Mouse (Mus musculus) adrenal gland, postnatal 10 days (tissue): ENCODE measurements around the gene Krr1. TPM values are rescaled to one million over a fixed set of nuclear protein-coding genes. Genes with fewer than 3 reads are reported as not detected.
"Not testable (repeated sequence)": the region's sequence is repeated elsewhere in the genome, so short reads cannot be mapped to it uniquely, and the experiment has no call there.

ENCODE experiments used
- DNase-seq: peaks from one replicate; pipeline ENCODE4 v3.0.0; 2021; ENCODE audit warnings: mixed read lengths
- total RNA-seq, 2 experiments: library from RNA; stranded (reverse); gene quantifications; 2 replicates each; pipeline ENCODE4 v1.2.3; 2021

Gene Krr1
- total RNA-seq, 2 experiments from 2014 or later = 27.6 to 28.6 TPM

DNA sequence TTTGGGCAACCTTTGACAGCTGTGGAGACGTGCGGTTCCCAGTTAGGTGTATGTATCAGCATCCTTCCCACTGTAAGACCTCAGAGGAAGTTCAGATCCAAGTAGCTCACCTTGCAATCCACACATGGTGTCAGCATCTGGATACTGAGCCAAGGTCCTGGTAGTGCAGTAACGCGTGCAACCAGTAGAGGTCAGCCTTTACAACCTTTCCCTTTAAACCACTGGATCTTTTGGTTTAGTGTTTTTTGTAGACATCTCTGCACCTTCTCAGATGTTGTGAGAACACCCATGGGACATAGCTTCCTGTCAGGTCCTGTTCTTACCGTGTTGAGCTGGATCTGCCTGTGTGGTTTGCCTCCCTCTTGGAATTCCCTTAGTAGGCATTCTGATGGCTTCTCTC lies 5.1 kb downstream of the Krr1 start:
- DNase-seq = peak; percentile 63

DNA sequence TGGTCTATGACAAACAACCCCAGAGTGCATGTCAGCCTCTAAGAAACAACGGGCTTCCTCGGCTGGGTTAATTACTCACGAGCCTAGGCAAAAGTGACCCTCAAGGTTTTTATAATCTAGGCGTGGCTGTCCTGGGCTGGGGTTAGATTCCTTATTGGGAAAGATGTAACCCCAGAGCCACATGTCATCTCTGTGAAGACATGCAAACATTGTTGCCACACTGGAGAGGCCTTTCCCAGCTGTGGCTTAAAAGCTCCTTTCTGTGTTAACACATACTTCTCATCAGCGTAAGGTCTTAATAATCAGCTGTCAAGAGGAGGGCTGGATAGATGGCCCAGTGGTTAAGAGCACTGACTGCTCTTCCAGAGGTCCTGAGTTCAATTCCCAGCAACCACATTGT lies 10.6 kb downstream of the Krr1 start:
- no peak for DNase-seq

DNA sequence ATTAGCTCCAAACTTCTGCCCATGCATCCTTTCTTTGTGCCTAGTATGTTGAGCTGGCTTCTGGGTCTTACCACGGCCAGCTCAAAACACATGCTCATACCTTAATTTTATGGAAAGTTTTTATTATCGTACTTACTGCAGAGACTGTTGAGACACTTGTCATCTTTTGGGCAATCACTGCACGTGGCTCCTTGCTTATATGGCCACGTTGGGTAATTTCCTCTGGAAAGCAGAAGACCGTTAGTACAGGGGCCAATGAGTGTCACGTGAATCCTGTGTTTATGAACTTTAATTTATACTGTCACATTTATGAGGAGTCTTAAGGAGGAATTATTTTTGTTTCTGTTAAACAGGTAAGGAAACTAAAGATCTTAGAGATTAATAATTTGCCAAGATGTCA lies 14.0 kb downstream of the Krr1 start:
- DNase-seq = no peak

DNA sequence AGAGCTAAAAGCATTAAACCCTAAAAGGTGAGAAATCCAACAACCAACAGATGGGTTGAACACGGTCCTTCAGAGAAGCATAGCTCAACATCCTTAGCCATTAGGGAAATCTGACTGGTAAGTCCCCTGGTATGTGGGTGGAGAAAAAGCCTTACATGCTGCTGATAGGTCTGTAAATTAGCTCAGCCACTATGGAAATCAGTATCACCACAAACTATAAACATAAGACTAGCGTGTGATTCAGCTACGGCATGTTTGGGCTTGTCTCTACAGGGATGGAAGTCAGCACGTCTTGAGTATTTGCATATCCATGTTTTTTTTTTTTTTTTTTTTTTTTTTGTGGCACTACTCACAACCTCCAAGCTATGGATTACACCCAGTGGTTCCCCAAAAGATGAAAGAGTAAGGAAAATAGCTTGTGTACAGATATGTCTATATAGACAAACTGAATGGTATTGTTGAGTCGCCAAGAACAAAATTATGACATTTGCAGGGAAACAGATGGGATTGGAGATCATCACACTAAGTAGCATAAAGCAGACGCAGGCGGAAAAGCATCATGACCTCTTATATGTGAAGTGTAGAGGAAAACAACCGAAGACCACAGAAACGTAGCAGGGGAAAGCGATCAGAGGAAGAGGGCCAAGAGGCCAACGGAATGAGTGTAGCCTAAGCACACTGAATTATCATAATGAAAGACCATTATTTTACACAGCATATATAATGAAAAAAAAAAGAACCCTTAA lies 23.5 kb downstream of the Krr1 start:
- no peak for DNase-seq

DNA sequence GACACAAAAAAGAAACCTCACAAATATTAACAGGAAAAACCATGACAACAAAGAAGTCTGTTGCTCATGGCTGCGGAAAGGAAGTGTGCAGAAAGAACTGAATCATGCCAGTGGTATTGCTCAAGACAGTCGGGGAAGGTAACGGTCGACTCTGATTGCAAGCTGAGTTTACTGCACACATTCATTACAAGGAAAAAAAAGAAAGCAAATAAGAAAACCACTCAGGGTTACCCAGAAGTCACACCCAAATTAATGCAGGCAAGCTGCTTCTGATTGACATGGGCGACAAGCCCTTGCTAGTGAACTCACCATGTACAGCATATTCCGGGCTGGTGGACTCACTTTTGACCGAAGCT lies 24.1 kb downstream of the Krr1 start:
- DNase-seq = no peak

DNA sequence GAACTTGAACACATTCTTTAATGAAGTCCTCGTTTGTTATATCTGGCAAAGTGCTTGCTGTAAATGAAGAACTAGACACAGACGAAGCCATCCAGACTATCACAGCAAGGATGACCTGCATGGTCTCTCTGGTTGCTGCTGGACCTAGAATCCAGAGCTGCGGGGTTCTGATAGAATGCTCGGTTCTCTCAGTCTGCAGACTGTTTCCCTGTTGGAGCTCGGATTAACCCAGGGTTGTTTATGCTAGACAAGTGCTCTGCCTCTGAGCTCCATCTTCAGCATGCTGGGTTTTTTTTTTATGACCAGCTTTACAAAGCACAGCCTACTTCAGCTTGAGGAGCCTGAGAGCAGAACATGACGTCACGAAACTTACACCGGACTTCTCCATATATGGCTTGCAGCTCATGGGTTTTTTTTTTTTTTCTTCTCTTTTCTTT lies 24.5 kb downstream of the Krr1 start:
- DNase-seq = no peak

DNA sequence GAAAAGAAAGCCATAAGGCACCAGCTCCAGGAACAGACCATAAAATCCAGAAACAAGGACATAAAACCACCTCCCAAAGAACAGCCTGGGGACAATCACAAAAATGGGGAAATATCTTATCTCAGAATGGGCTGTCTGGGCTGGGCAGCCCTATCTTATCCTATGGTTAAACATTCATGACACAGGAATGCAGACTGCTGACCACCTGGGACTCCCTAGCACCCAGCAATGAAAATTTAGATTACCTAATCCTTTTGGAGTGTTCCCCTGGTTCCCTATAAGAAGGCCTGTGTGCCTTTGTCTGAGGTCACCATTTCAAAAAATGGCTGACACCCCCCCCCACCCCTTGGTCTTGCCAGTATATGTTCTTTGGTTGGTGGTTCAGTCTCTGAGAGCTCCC lies 25.2 kb downstream of the Krr1 start:
- no peak for DNase-seq

DNA sequence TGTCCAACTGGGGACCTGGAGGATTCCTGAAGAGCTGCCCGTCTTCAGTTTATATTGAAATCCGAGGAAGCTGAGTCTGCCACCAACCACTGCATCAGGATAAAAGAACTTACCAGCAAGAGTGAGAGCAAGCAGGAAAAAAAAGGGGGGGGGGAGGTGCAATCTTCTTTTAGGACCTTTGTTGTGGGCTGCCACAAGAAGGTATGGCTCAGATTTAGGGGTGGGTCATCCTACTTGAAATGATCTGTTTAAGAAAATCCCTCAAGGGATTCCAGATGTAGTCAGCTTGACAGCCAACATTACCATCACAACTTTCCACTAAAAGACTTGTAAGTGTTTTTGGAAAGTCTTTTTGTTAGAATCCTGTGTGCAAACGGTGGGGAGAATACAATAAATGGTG lies 27.3 kb downstream of the Krr1 start:
- DNase-seq = no peak

DNA sequence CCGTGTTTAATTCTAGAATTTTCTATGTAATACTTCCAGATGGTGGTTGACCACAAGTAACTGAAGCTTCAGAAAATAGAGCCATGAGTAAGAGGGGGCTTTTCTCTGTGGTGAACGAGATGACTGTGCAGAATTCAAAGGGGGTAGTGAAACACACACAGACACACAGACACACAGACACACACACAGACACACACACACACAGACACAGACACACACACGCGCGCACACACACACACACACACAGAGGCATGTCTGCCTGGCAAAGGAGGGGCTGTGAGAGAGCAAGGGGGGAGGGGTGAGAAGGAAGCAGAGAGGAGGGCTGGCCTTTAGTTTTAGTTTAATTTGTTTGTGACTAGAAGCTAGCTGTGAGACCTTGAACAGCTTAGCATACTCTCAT lies 28.1 kb downstream of the Krr1 start:
- DNase-seq = no peak

DNA sequence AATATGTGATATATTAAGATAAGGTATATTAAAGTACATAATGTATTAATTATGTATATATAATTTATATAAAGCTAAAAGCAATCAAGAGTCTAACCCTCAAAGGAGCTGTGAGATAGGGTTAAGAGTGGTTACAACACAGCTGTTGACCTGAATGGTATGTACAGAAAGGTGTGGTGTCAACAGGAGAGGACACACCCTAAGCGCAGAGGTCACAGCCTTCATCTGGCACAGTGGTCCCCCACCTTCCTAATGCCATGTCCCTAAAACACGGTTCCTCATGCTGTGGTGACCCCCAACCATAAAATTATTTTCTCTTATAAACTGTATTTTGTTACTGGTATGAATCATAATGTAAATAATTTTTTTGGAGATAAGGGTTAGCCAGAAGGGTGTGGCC lies 28.9 kb downstream of the Krr1 start:
- DNase-seq = no peak

DNA sequence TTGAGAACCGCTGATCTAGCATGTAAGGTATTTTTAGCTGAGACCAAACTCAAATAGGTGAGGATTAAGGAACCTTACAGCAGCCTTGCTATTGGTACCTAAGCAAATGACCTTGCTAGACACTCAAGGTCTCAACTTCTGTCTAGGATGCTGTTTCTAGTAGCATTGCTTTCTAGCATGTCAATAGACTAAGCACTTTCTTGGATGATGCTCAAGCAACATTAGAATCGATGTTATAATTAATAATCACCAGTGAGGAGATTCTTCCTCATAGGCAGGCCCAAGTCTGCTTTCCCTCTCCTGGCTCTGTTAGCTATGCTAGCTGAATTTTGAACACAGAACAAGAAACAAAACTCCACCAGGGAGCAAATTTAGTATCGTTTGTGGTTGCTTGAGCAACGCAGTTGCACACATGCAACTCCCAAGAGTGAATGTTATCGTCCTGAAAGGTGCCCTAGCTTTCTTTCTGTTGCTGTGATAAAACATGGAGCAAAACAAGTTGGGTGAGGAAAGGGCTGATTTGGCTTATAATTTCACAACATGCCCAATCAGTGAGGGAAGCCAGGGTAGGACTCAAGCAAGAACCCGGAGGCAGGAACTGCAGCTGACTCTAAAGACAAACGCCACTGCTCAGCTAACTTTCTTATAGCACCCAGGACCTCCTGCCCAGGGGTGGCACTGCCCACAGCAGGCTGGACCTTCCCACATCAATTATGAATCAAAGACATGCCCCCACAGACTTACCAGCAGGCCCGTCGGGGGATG lies 29.5 kb downstream of the Krr1 start:
- DNase-seq = no peak

DNA sequence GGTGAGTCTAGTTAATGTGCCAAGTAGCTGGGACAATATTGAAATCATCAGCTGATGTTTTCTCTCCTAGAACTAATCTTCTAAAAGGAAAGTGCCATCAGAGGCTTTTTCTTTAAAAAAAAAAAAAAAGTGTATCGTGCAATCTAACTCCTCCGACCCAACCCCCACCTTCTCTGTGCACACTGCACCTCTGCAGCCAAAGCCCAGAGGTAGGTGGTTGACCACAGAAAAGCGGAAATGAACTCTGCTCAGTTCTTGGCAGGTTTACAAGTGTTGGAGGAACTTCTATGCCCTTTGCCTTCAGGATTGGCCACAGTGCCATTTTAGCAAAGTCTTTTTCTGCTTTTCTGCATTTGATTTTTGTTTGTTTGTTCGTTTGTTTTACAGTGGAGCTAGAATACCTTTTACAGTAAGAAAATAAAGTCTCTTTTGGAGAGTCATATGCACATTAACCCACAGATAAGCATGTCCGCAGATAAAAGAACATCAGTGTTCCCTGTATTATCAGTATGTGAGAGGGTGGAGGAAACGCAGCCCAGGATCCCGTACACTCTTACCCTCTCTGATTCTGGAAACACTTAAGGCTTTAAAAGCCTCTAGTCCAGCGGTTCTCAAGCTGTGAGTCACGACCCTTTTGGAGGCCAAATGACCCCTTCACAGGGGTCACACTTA lies 30.2 kb downstream of the Krr1 start, which contains the start of gene Glipr1:
TSS of gene Glipr1 (minus strand) at position 88 of the 672 bp plus-strand sequence.
- DNase-seq = peak; percentile 33

DNA sequence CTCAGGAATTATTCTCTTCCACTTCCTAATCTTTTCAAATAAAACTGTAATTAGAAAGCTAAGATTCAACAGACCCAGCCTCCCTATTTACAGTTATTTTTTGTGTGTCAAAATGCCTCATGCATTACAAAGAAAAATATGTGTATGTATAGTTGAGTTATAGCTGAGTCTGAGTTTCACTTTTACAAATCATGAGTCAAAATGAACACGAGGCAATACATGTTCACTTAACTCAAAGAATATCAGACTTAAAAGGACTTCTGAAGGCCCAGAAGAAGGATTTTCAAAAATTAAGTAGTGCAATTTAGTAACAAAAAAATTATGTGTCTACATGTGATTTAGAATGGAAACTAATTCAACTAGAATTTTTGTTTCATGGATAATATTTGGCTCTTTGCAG lies 37.0 kb downstream of the Krr1 start:
- not testable (repeated sequence) for DNase-seq

DNA sequence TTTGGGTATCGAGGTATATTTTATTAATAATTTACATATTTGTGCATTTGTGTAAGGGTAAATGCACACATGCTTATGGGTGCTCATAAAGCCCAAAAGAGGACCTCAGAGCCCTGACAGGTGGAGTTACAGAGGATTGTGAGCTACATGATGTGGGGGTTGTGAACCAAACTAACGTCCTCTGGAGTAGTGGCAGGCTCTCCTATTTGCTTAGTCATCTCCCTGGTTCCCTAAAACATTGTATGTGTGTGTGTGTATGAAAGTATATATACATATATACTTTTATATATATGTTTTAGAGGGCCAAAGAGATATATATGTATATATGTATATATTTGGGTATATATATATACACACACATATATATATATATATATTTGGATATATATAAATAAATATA lies 51.1 kb downstream of the Krr1 start:
- DNase-seq = no peak

DNA sequence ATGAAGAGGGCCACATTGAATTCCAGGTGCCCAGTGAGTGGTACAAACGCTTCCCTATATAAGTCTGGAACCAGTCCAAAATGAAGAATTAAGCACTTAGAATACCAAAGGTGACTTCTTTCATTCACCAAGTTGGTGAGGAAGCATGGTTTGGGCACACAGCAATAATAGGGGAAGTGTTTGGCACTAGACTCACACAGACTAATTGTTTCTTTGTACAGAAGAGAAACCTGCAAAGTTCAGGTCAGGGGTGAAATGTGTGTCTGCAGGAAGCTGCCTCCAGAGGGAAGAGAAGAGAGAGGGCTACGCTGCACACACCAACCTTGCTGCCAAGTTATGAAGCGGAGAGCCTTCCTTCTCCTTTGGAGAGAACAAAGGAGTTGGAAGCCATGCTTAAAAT lies 56.2 kb downstream of the Krr1 start:
- DNase-seq = not testable (repeated sequence)

Other genes starting within 250 kb of the Krr1 start
- 1 to 10 TPM; 1.5 to 2.4 TPM for gene Glipr1, start 30.0 kb downstream of the Krr1 start, total RNA-seq
- gene Glipr1l1, start 87.5 kb downstream of the Krr1 start, total RNA-seq = not detected
- not detected for gene Glipr1l2, start 110.7 kb downstream of the Krr1 start, total RNA-seq
- gene Glipr1l3, start 187.7 kb downstream of the Krr1 start, total RNA-seq = not detected
- not detected for gene Caps2, start 191.0 kb downstream of the Krr1 start, total RNA-seq